Mouse (Mus musculus): ENCODE measurements around the gene Opa3. TPM values are rescaled to one million over a fixed set of nuclear protein-coding genes. Genes with fewer than 3 reads are reported as not detected.

Gene Opa3
- polyA plus RNA-seq, 1 experiment from 2014 or later, result 43.9 TPM

GRCm38 (mm10) chr7:19217944-19218343 is 10.2 kb upstream of the Opa3 start:
- Histone ChIP-seq H3K4me3 (no peak overlapping the region), H3K9me3 (no peaks in the 10 kb centered on the region), H3K4me2 (replicated peaks) (no peak overlapping the region), H3K27ac (no peak overlapping the region), H3K4me1 (no peaks in the 10 kb centered on the region), H3K36me3 (peaks cover 4% of the 10 kb centered on the region; the same call in 1 of the 2 replicates), H3K27me3 (replicated peaks) (peaks cover 5% of the 10 kb centered on the region), H3K9ac (no peak overlapping the region)
- WGBS, result 16% methylated on average over 3 of the region's 3 CpGs
- no peak for ATAC-seq (ENCODE audit: low FRiP score, low read depth)

GRCm38 (mm10) chr7:19220061-19220460 is 8.1 kb upstream of the Opa3 start:
- Histone ChIP-seq H3K27me3 (replicated peaks) (no peaks in the 10 kb centered on the region; the same call in 1 of the 2 replicates), H3K36me3 (peaks cover 4% of the 10 kb centered on the region; the same call in 1 of the 2 replicates), H3K4me2 (replicated peaks) (no peak overlapping the region), H3K9me3 (no peaks in the 10 kb centered on the region), H3K9ac (no peak overlapping the region), H3K4me3 (no peak overlapping the region), H3K27ac (no peak overlapping the region), H3K4me1 (no peaks in the 10 kb centered on the region)
- WGBS, result 78% methylated on average over 3 of the region's 3 CpGs
- ATAC-seq (ENCODE audit: low FRiP score, low read depth), result no peak

- Histone ChIP-seq H3K9me3 (no peaks in the 10 kb centered on the region), H3K9ac (no peak overlapping the region), H3K27me3 (replicated peaks) (no peaks in the 10 kb centered on the region), H3K27ac (no peak overlapping the region), H3K4me3 (no peak overlapping the region), H3K4me2 (replicated peaks) (no peak overlapping the region), H3K36me3 (peaks cover 7% of the 10 kb centered on the region; the same call in 1 of the 2 replicates), H3K4me1 (peaks cover 6% of the 10 kb centered on the region)
- ATAC-seq (ENCODE audit: low FRiP score, low read depth), result no peak
- WGBS, result 96% methylated on average over 16 of the region's 16 CpGs
Observed at GRCm38 (mm10) chr7:19222189-19222588, 5.9 kb upstream of the Opa3 start.

GRCm38 (mm10) chr7:19222875-19223274 is 5.3 kb upstream of the Opa3 start:
- peaks cover 8% of the 10 kb centered on the region for H3K4me1 ChIP-seq
- 94% methylated on average over 14 of the region's 14 CpGs for WGBS

GRCm38 (mm10) chr7:19224933-19225332 is 3.2 kb upstream of the Opa3 start:
- Histone ChIP-seq H3K27ac (no peak overlapping the region), H3K27me3 (replicated peaks) (no peaks in the 10 kb centered on the region), H3K4me3 (no peak overlapping the region), H3K36me3 (peaks cover 7% of the 10 kb centered on the region; the same call in 1 of the 2 replicates), H3K4me1 (peaks cover 17% of the 10 kb centered on the region), H3K9me3 (no peaks in the 10 kb centered on the region), H3K4me2 (replicated peaks) (no peak overlapping the region), H3K9ac (no peak overlapping the region)
- no peak for ATAC-seq (ENCODE audit: low FRiP score, low read depth)
- WGBS, result 79% methylated on average over 4 of the region's 4 CpGs

More at GRCm38 (mm10) chr7:19222875-19223274, 5.3 kb upstream of the Opa3 start:
- ATAC-seq (ENCODE audit: low FRiP score, low read depth), result no peak
- H3K27me3 ChIP-seq (replicated peaks), result no peaks in the 10 kb centered on the region
- no peaks in the 10 kb centered on the region for H3K9me3 ChIP-seq
- no peak overlapping the region for H3K4me2 ChIP-seq (replicated peaks)
- no peak overlapping the region for H3K27ac ChIP-seq
- no peak overlapping the region for H3K4me3 ChIP-seq
- H3K36me3 ChIP-seq, result peaks cover 7% of the 10 kb centered on the region; the same call in 1 of the 2 replicates
- no peak overlapping the region for H3K9ac ChIP-seq

- H3K27me3 ChIP-seq (replicated peaks), result no peaks in the 10 kb centered on the region
- WGBS, result 20% methylated on average over 20 of the region's 20 CpGs
- ATAC-seq (ENCODE audit: low FRiP score, low read depth), result peak; percentile 19
- peak overlapping the region; percentile 58 for H3K27ac ChIP-seq
- H3K4me3 ChIP-seq, result peak overlapping the region; percentile 55
- peaks cover 17% of the 10 kb centered on the region for H3K4me1 ChIP-seq
- H3K36me3 ChIP-seq, result peaks cover 13% of the 10 kb centered on the region
- peak overlapping the region; percentile 62 for H3K9ac ChIP-seq
- H3K4me2 ChIP-seq (replicated peaks), result peak overlapping the region; percentile 86
- no peaks in the 10 kb centered on the region for H3K9me3 ChIP-seq
Observed at GRCm38 (mm10) chr7:19226817-19227797, 1.0 kb upstream of the Opa3 start.

GRCm38 (mm10) chr7:19228793-19229148 is 637 bp downstream of the Opa3 start:
- Histone ChIP-seq H3K36me3 (peaks cover 19% of the 10 kb centered on the region), H3K4me1 (peaks cover 17% of the 10 kb centered on the region), H3K27me3 (replicated peaks) (no peaks in the 10 kb centered on the region), H3K9ac (peak overlapping the region; percentile 64), H3K4me2 (replicated peaks) (peak overlapping the region; percentile 86), H3K4me3 (peak overlapping the region; percentile 55), H3K9me3 (no peaks in the 10 kb centered on the region), H3K27ac (peak overlapping the region; percentile 60; the same call in 1 of the 2 replicates)
- no peak for ATAC-seq (ENCODE audit: low FRiP score, low read depth)
- under 1% methylated on average over 14 of the region's 14 CpGs for WGBS

- Histone ChIP-seq H3K4me1 (peaks cover 17% of the 10 kb centered on the region), H3K27ac (0 out of 2 replicates have a peak overlapping the region, but pooled peaks have one; percentile 60), H3K9me3 (no peaks in the 10 kb centered on the region), H3K36me3 (peaks cover 19% of the 10 kb centered on the region), H3K27me3 (replicated peaks) (no peaks in the 10 kb centered on the region), H3K4me3 (peak overlapping the region; percentile 55), H3K4me2 (replicated peaks) (peak overlapping the region; percentile 86), H3K9ac (peak overlapping the region; percentile 64)
- WGBS, result 51% methylated on average over 5 of the region's 5 CpGs
- ATAC-seq (ENCODE audit: low FRiP score, low read depth), result no peak
Observed at GRCm38 (mm10) chr7:19229404-19229803, 1.3 kb downstream of the Opa3 start.

GRCm38 (mm10) chr7:19230041-19230580 is 2.0 kb downstream of the Opa3 start:
- Histone ChIP-seq H3K27ac (no peak overlapping the region), H3K4me1 (peaks cover 17% of the 10 kb centered on the region), H3K4me2 (replicated peaks) (peak overlapping the region; percentile 86), H3K9me3 (no peaks in the 10 kb centered on the region), H3K36me3 (peaks cover 19% of the 10 kb centered on the region), H3K27me3 (replicated peaks) (no peaks in the 10 kb centered on the region), H3K4me3 (no peak overlapping the region), H3K9ac (no peak overlapping the region)
- 96% methylated on average over 2 of the region's 2 CpGs for WGBS
- no peak for ATAC-seq (ENCODE audit: low FRiP score, low read depth)

- Histone ChIP-seq H3K4me2 (replicated peaks) (no peak overlapping the region), H3K4me3 (no peak overlapping the region), H3K27me3 (replicated peaks) (no peaks in the 10 kb centered on the region), H3K4me1 (peaks cover 17% of the 10 kb centered on the region), H3K9ac (no peak overlapping the region), H3K36me3 (peaks cover 17% of the 10 kb centered on the region), H3K9me3 (no peaks in the 10 kb centered on the region), H3K27ac (no peak overlapping the region)
- no peak for ATAC-seq (ENCODE audit: low FRiP score, low read depth)
- 95% methylated on average over 5 of the region's 5 CpGs for WGBS
Observed at GRCm38 (mm10) chr7:19230899-19231298, 2.8 kb downstream of the Opa3 start.

- Histone ChIP-seq H3K4me3 (no peak overlapping the region), H3K4me2 (replicated peaks) (no peak overlapping the region), H3K4me1 (peaks cover 14% of the 10 kb centered on the region), H3K27ac (no peak overlapping the region), H3K36me3 (peaks cover 16% of the 10 kb centered on the region), H3K9me3 (no peaks in the 10 kb centered on the region), H3K27me3 (replicated peaks) (no peaks in the 10 kb centered on the region), H3K9ac (no peak overlapping the region)
- no peak for ATAC-seq (ENCODE audit: low FRiP score, low read depth)
- WGBS, result 94% methylated on average over 3 of the region's 3 CpGs
Observed at GRCm38 (mm10) chr7:19231849-19232248, 3.7 kb downstream of the Opa3 start.

- Histone ChIP-seq H3K9me3 (no peaks in the 10 kb centered on the region), H3K4me3 (no peak overlapping the region), H3K27me3 (replicated peaks) (no peaks in the 10 kb centered on the region), H3K27ac (no peak overlapping the region), H3K9ac (no peak overlapping the region), H3K4me2 (replicated peaks) (no peak overlapping the region), H3K4me1 (peaks cover 9% of the 10 kb centered on the region), H3K36me3 (peaks cover 16% of the 10 kb centered on the region)
- no peak for ATAC-seq (ENCODE audit: low FRiP score, low read depth)
- WGBS, result 82% methylated on average over 5 of the region's 5 CpGs
Observed at GRCm38 (mm10) chr7:19234652-19235051, 6.5 kb downstream of the Opa3 start.

Data from neural tube, embryonic 12.5 days (tissue).